Mouse (Mus musculus): ENCODE measurements around the gene Gltpd2. TPM values are rescaled to one million over a fixed set of nuclear protein-coding genes. Genes with fewer than 3 reads are reported as not detected.
"Not testable (repeated sequence)": the region's sequence is repeated elsewhere in the genome, so short reads cannot be mapped to it uniquely, and the experiment has no call there.

Gltpd2 gene
- polyA plus RNA-seq (2014; fragmentation: Nextera tagmentation; extraction: Ambion mirVana), result 0.42 TPM in 1 of 2 replicates, not detected in the other

GRCm38 (mm10) chr11:70518923-70519322 is at the start of gene Gltpd2:
Gene Gltpd2 (plus strand): TSS chr11:70519196.
- Histone ChIP-seq H3K4me1 (ENCODE audit: control insufficient read depth, insufficient read depth, low read length) (no peaks in the 10 kb centered on the region), H3K27me3 (replicated peaks; ENCODE audit: control insufficient read depth, insufficient read depth, low read length) (no peaks in the 10 kb centered on the region), H3K9me3 (replicated peaks; ENCODE audit: control insufficient read depth, low read length) (no peaks in the 10 kb centered on the region), H3K36me3 (ENCODE audit: control insufficient read depth, insufficient read depth, low read length) (no peaks in the 10 kb centered on the region), H3K4me2 (ENCODE audit: low read length) (peak within 1 kb of the TSS; percentile 38), H3K4me3 (ENCODE audit: low read depth, low read length) (no peak within 1 kb of the TSS; the same call in 1 of the 2 replicates), H3K9ac (ENCODE audit: low read length) (peak within 1 kb of the TSS; percentile 54), H3K27ac (ENCODE audit: low read depth, low read length) (no peak within 1 kb of the TSS)
- ATAC-seq (no peak), DNase-seq (ENCODE audit: low spot score) (no peak)
- 79% methylated on average over 10 of the region's 10 CpGs for WGBS

DNA sequence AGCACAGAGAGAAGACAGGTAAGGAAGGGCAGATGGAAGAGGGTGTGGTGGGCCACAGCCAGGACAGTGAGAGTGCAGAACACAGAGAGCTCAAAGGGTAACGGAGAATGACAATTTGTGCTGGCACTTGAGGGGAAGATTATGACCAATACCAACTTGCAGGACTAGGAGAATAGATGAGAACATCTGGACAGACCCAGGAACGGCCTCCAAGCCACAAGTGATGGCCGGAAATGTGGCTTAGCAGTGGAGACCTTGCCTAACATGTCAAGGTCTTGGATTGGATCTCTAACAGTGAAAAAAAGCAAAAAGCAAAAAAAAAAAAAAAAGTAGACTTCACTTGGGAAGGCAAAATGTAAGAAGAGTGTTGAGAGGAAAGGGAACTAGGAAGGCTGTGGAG is 49.2 kb upstream of the Gltpd2 start:
- no peaks in the 10 kb centered on the region for H3K9me3 ChIP-seq (replicated peaks; ENCODE audit: control insufficient read depth, low read length)
- H3K4me1 ChIP-seq (ENCODE audit: control insufficient read depth, insufficient read depth, low read length), result peaks cover 10% of the 10 kb centered on the region
- H3K4me2 ChIP-seq (ENCODE audit: low read length), result no peak overlapping the region
- no peak overlapping the region for H3K4me3 ChIP-seq (ENCODE audit: low read depth, low read length)
- 85% methylated on average over 3 of the region's 3 CpGs for WGBS
- no peak overlapping the region for H3K9ac ChIP-seq (ENCODE audit: low read length)
- DNase-seq (ENCODE audit: low spot score) (no peak), ATAC-seq (no peak)
- H3K27me3 ChIP-seq (replicated peaks; ENCODE audit: control insufficient read depth, insufficient read depth, low read length), result no peaks in the 10 kb centered on the region
- H3K27ac ChIP-seq (ENCODE audit: low read depth, low read length), result no peak overlapping the region
- H3K36me3 ChIP-seq (ENCODE audit: control insufficient read depth, insufficient read depth, low read length), result no peaks in the 10 kb centered on the region

DNA sequence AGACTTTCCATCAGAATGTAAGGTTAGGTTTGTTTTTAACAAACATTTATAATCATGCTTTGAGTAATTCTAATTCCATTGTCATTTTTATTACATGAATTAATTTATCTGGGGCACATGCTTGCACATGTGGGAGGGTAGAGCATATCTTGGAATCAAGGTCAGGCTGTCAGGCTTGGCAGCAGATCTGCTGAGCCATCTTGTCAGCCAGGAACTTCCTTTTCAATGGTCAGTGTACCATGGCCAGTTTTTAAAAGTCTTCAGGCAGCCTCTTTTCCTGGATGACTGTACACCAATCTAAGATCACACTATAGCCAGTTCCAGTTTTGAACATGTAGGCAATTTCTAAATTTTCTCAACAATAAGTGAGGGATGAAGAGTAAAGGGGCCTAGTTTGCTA is 46.3 kb upstream of the Gltpd2 start:
- no peaks in the 10 kb centered on the region for H3K9me3 ChIP-seq (replicated peaks; ENCODE audit: control insufficient read depth, low read length)
- no peaks in the 10 kb centered on the region for H3K4me1 ChIP-seq (ENCODE audit: control insufficient read depth, insufficient read depth, low read length)
- DNase-seq (ENCODE audit: low spot score) (no peak), ATAC-seq (no peak)
- no peak overlapping the region for H3K4me3 ChIP-seq (ENCODE audit: low read depth, low read length)
- no peaks in the 10 kb centered on the region for H3K36me3 ChIP-seq (ENCODE audit: control insufficient read depth, insufficient read depth, low read length)
- H3K4me2 ChIP-seq (ENCODE audit: low read length), result no peak overlapping the region
- no peak overlapping the region for H3K27ac ChIP-seq (ENCODE audit: low read depth, low read length)
- no peak overlapping the region for H3K9ac ChIP-seq (ENCODE audit: low read length)
- no peaks in the 10 kb centered on the region for H3K27me3 ChIP-seq (replicated peaks; ENCODE audit: control insufficient read depth, insufficient read depth, low read length)

DNA sequence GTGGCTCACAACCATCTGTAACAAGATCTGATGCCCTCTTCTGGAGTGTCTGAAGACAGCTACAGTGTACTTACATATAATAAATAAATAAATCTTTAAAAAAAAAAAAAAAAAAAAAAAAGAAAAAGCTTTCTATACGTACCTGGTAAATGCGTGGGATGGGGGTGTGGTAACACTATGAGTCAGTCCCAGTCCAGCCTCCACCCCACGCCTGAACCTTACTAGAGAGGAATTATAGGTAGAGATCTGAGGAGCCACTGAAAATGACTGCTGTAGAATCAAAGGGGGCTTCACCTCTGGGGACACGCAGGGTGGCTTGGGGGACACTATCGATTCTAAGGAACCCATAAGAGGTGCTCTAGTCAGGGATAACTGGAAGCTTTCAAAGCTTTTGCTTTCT is 45.7 kb upstream of the Gltpd2 start:
- WGBS, result 87% methylated on average over 5 of the region's 5 CpGs
- H3K27ac ChIP-seq (ENCODE audit: low read depth, low read length); H3K36me3 ChIP-seq (ENCODE audit: control insufficient read depth, insufficient read depth, low read length); H3K4me2 ChIP-seq (ENCODE audit: low read length); H3K4me3 ChIP-seq (ENCODE audit: low read depth, low read length); ATAC-seq; H3K27me3 ChIP-seq (replicated peaks; ENCODE audit: control insufficient read depth, insufficient read depth, low read length); H3K9ac ChIP-seq (ENCODE audit: low read length); H3K4me1 ChIP-seq (ENCODE audit: control insufficient read depth, insufficient read depth, low read length); DNase-seq (ENCODE audit: low spot score); H3K9me3 ChIP-seq (replicated peaks; ENCODE audit: control insufficient read depth, low read length): not testable (repeated sequence)

GRCm38 (mm10) chr11:70474872-70475534 is 44.0 kb upstream of the Gltpd2 start:
- no peak overlapping the region for H3K4me3 ChIP-seq (ENCODE audit: low read depth, low read length)
- DNase-seq (ENCODE audit: low spot score), result no peak
- H3K27me3 ChIP-seq (replicated peaks; ENCODE audit: control insufficient read depth, insufficient read depth, low read length), result no peaks in the 10 kb centered on the region
- 81% methylated on average over 12 of the region's 12 CpGs for WGBS
- no peak overlapping the region for H3K27ac ChIP-seq (ENCODE audit: low read depth, low read length)
- no peak overlapping the region for H3K9ac ChIP-seq (ENCODE audit: low read length)
- no peak overlapping the region for H3K4me2 ChIP-seq (ENCODE audit: low read length)
- ATAC-seq, result no peak
- no peaks in the 10 kb centered on the region for H3K36me3 ChIP-seq (ENCODE audit: control insufficient read depth, insufficient read depth, low read length)
- H3K9me3 ChIP-seq (replicated peaks; ENCODE audit: control insufficient read depth, low read length), result no peaks in the 10 kb centered on the region
- no peaks in the 10 kb centered on the region for H3K4me1 ChIP-seq (ENCODE audit: control insufficient read depth, insufficient read depth, low read length)

- WGBS, result 53% methylated on average over 2 of the region's 2 CpGs
- no peaks in the 10 kb centered on the region for H3K4me1 ChIP-seq (ENCODE audit: control insufficient read depth, insufficient read depth, low read length)
- H3K27me3 ChIP-seq (replicated peaks; ENCODE audit: control insufficient read depth, insufficient read depth, low read length), result no peaks in the 10 kb centered on the region
- ATAC-seq (no peak), DNase-seq (ENCODE audit: low spot score) (no peak)
- H3K4me3 ChIP-seq (ENCODE audit: low read depth, low read length), result no peak overlapping the region
- no peak overlapping the region for H3K27ac ChIP-seq (ENCODE audit: low read depth, low read length)
- H3K4me2 ChIP-seq (ENCODE audit: low read length), result no peak overlapping the region
- H3K36me3 ChIP-seq (ENCODE audit: control insufficient read depth, insufficient read depth, low read length), result no peaks in the 10 kb centered on the region
- H3K9me3 ChIP-seq (replicated peaks; ENCODE audit: control insufficient read depth, low read length), result no peaks in the 10 kb centered on the region
- H3K9ac ChIP-seq (ENCODE audit: low read length), result no peak overlapping the region
Observed at GRCm38 (mm10) chr11:70485498-70485897, 33.5 kb upstream of the Gltpd2 start.

GRCm38 (mm10) chr11:70487816-70488215 is 31.2 kb upstream of the Gltpd2 start:
- WGBS, result 51% methylated on average over 4 of the region's 4 CpGs
- Histone ChIP-seq H3K36me3 (ENCODE audit: control insufficient read depth, insufficient read depth, low read length) (no peaks in the 10 kb centered on the region), H3K4me3 (ENCODE audit: low read depth, low read length) (no peak overlapping the region), H3K4me1 (ENCODE audit: control insufficient read depth, insufficient read depth, low read length) (no peaks in the 10 kb centered on the region), H3K27me3 (replicated peaks; ENCODE audit: control insufficient read depth, insufficient read depth, low read length) (no peaks in the 10 kb centered on the region), H3K4me2 (ENCODE audit: low read length) (no peak overlapping the region), H3K9me3 (replicated peaks; ENCODE audit: control insufficient read depth, low read length) (no peaks in the 10 kb centered on the region), H3K9ac (ENCODE audit: low read length) (no peak overlapping the region), H3K27ac (ENCODE audit: low read depth, low read length) (no peak overlapping the region)
- DNase-seq (ENCODE audit: low spot score) (no peak), ATAC-seq (no peak)

DNA sequence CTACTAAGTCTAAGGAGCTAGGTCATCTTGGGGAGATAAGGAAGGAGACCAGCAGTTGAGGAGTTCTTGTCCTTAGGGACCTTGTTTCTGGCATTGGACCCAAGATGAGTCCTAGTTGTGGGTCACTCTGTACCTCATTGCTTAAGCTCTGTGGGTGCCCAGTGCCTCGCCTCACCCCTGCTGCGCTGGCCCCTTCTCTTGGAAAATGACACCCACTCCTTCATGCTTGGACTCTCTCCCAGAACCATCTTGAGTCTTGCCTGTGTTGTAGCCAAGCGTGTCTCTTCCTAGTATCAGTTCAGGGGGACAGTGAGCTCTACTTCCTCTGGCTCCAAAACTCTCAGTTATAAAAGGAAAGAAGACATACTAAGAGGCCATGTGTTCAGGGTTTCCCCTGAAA is 29.9 kb upstream of the Gltpd2 start:
- no peaks in the 10 kb centered on the region for H3K27me3 ChIP-seq (replicated peaks; ENCODE audit: control insufficient read depth, insufficient read depth, low read length)
- no peak overlapping the region for H3K27ac ChIP-seq (ENCODE audit: low read depth, low read length)
- no peak overlapping the region for H3K4me3 ChIP-seq (ENCODE audit: low read depth, low read length)
- H3K9me3 ChIP-seq (replicated peaks; ENCODE audit: control insufficient read depth, low read length), result no peaks in the 10 kb centered on the region
- WGBS, result 84% methylated on average over 3 of the region's 3 CpGs
- no peak overlapping the region for H3K4me2 ChIP-seq (ENCODE audit: low read length)
- no peak for ATAC-seq
- H3K9ac ChIP-seq (ENCODE audit: low read length), result no peak overlapping the region
- no peak for DNase-seq (ENCODE audit: low spot score)
- no peaks in the 10 kb centered on the region for H3K4me1 ChIP-seq (ENCODE audit: control insufficient read depth, insufficient read depth, low read length)
- H3K36me3 ChIP-seq (ENCODE audit: control insufficient read depth, insufficient read depth, low read length), result no peaks in the 10 kb centered on the region

GRCm38 (mm10) chr11:70489684-70490083 is 29.3 kb upstream of the Gltpd2 start:
- Histone ChIP-seq H3K36me3 (ENCODE audit: control insufficient read depth, insufficient read depth, low read length) (no peaks in the 10 kb centered on the region), H3K9ac (ENCODE audit: low read length) (no peak overlapping the region), H3K9me3 (replicated peaks; ENCODE audit: control insufficient read depth, low read length) (no peaks in the 10 kb centered on the region), H3K4me2 (ENCODE audit: low read length) (no peak overlapping the region), H3K4me1 (ENCODE audit: control insufficient read depth, insufficient read depth, low read length) (no peaks in the 10 kb centered on the region), H3K27ac (ENCODE audit: low read depth, low read length) (no peak overlapping the region), H3K27me3 (replicated peaks; ENCODE audit: control insufficient read depth, insufficient read depth, low read length) (no peaks in the 10 kb centered on the region), H3K4me3 (ENCODE audit: low read depth, low read length) (no peak overlapping the region)
- ATAC-seq, result no peak
- DNase-seq (ENCODE audit: low spot score), result no peak
- 90% methylated on average over 6 of the region's 6 CpGs for WGBS
